Mouse (Mus musculus) thymus, adult 2 months (tissue): Measurements from ENCODE around the gene Flnb. TPM values are rescaled to one million over a fixed set of nuclear protein-coding genes. Genes with fewer than 3 reads are reported as not detected.

ENCODE experiments used
- DNase-seq: peaks from one replicate; pipeline ENCODE4 v3.0.0; 2021
- H3K27ac ChIP-seq: fragments of 200-500 bp; 2 replicates; pipeline ENCODE4 v1.5.1; 2012; ENCODE audit warnings: low read length, control low read depth; ENCODE audit not compliant: control insufficient read depth, insufficient read depth
- H3K27me3 ChIP-seq: fragments of 200-500 bp; 2 replicates; pipeline ENCODE4 v1.6.1; 2012; ENCODE audit warnings: mild to moderate bottlenecking, low read length, moderate library complexity, mixed read lengths; ENCODE audit not compliant: control insufficient read depth, insufficient read depth
- H3K36me3 ChIP-seq: fragments of 200-500 bp; 2 replicates; pipeline ENCODE4 v1.6.1; 2012; ENCODE audit warnings: mild to moderate bottlenecking, low read length, moderate library complexity; ENCODE audit not compliant: control insufficient read depth, insufficient read depth
- H3K4me1 ChIP-seq: fragments of 200-500 bp; replicated peaks from 2 replicates; pipeline ENCODE4 v1.6.1; 2012; ENCODE audit warnings: low read length; ENCODE audit not compliant: control insufficient read depth, insufficient read depth
- H3K4me3 ChIP-seq: fragments of 200-500 bp; 2 replicates; pipeline ENCODE4 v1.5.1; 2012; ENCODE audit warnings: mild to moderate bottlenecking, low read length, control low read depth, moderate library complexity; ENCODE audit not compliant: control insufficient read depth, insufficient read depth
- CTCF ChIP-seq: fragments of 200-500 bp; IDR thresholded peaks from 2 replicates; pipeline ENCODE4 v1.5.1; 2012; ENCODE audit warnings: mild to moderate bottlenecking, control low read depth, low read length, moderate library complexity, borderline replicate concordance; ENCODE audit not compliant: control insufficient read depth, poor library complexity, insufficient read depth; ENCODE audit errors: extremely low read depth
- POLR2A ChIP-seq: fragments of 200-500 bp; IDR thresholded peaks from 2 replicates; pipeline ENCODE4 v1.6.1; 2012; ENCODE audit warnings: mild to moderate bottlenecking, low read length, control low read depth, moderate library complexity; ENCODE audit not compliant: control insufficient read depth, poor library complexity, insufficient read depth; ENCODE audit errors: extremely low read depth
- WGBS: fragments of 180-500 bp; shearing (Covaris S2); methylation state at CpG from one replicate; pipeline ENCODE4 v1.1.7; 2018; 5-methylcytosine and 5-hydroxymethylcytosine counted together
- polyA plus RNA-seq: library from polyadenylated mRNA; depleted of rRNA; stranded (reverse); fragments of >200 nt; gene quantifications from 2 replicates; pipeline ENCODE4 v1.2.3, GENCODE M21; 2012

Flnb gene
- polyA plus RNA-seq, 1 experiment = 26.4 TPM

DNA sequence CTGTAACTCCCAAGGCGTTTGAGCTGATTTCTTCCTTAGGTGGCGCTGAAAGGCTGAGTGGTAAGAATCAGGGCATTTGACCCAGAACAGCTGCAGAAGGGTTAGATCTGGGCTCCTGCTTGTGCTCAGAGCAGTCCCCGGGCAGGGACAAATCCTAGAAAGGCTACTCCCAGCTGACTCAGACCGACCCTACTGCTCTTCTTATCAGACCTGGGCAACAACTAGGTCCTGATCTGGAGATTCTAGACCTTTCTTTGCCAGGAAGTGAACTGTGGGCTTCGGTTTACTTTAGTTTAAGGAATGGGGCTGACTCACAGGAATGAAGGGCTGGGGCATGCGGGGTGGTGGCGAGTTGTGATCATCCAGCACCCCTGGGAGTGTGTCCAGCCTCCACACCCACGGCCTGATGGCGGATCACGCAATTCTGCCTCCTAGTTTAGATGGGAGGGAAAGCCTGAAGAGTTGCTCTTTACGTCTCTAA, 9.2 kb upstream of the Flnb start:
- TF ChIP-seq CTCF (no peak), POLR2A (no peak)
- H3K4me3 ChIP-seq = no peak overlapping the region
- no peaks in the 10 kb centered on the region for H3K36me3 ChIP-seq
- H3K27ac ChIP-seq = no peak overlapping the region
- no peak for DNase-seq
- WGBS = 85% methylated on average over 11 of the region's 11 CpGs
- H3K4me1 ChIP-seq = no peaks in the 10 kb centered on the region
- no peaks in the 10 kb centered on the region for H3K27me3 ChIP-seq

DNA sequence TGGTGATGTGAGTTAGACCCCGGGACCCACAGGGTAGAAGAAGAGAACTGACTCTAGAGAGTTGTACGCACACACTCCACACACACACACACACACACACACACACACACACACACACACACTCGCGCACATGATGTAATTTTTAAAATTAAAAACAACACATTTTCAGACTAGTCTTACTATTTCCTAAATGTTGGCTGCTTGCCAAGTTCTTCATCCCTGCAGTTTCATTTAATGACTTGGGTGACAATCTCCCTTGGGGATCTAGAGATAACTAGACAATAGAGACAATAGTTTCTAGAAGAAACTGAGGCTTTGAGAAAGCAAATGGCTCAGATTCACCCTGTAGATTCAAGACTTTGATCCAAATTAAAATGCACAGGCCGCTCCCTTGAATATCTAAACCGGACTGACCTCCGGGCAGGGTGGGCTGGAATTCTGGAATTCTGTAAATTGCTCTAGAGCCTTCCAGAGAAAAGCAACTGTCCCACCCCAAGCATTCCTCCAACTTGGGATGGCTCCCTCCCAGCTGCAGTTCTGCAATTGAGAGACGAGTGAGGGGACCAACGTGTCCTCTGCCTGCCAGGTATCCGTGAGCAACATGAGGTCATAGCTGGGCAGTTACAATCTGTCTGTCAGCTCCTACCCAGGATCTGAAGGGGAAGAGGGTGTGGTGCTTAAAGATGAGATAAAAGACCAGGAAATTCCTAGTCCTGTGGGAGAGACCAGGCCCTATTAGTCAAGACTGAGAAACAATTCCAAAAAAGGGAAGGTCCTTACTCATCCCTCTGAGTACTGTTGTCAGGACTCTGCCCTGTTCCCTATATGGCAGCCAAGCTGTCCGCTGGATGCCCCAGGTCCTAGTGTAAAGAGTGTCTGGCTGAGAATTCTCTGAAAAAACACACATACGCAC, 8.5 kb upstream of the Flnb start:
- no peak for TF ChIP-seq CTCF
- Histone ChIP-seq H3K4me3 (no peak overlapping the region), H3K4me1 (no peaks in the 10 kb centered on the region), H3K36me3 (no peaks in the 10 kb centered on the region), H3K27ac (no peak overlapping the region), H3K27me3 (no peaks in the 10 kb centered on the region)
- no peak for DNase-seq
- WGBS = 96% methylated on average over 12 of the region's 12 CpGs

DNA sequence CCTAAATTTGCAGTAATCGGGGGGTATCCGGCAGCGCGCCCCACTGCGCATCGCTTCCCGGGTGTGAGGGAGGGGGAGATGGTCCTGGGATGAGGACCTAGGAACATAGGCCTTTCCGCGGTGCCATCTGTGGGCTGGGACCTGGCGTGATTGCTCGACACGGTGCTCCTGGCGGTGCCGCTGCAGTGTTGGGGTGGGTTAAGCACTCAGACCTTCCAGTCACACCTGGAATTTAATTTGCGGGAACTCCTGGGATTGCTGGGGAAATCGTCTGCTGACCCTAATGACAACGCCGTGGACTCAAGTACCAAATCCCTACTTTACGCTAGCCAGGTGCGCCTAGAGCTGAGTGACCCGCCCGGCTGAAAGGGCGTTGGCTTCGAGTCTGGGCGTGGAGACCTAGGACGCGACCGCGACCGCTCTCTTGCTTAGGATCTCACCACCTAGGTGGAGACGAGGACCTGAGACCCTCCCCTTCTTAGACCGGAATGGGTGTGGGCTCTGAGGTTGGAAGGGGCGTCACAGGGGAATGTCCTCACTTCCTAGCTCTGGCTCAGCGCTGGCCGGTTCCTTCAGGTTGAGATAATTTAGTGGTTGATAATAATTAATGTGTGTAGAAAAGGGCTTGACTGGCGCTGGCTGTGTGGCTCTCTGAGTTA, 835 bp downstream of the Flnb start:
- WGBS = 2% methylated on average over 36 of the region's 36 CpGs
- no peak for TF ChIP-seq POLR2A
- no peak for TF ChIP-seq CTCF
- Histone ChIP-seq H3K27ac (no peak overlapping the region), H3K27me3 (peaks cover 5% of the 10 kb centered on the region; the same call in 1 of the 2 replicates), H3K4me3 (peak overlapping the region; percentile 70), H3K36me3 (no peaks in the 10 kb centered on the region), H3K4me1 (peaks cover 14% of the 10 kb centered on the region)
- peak; percentile 14 for DNase-seq

DNA sequence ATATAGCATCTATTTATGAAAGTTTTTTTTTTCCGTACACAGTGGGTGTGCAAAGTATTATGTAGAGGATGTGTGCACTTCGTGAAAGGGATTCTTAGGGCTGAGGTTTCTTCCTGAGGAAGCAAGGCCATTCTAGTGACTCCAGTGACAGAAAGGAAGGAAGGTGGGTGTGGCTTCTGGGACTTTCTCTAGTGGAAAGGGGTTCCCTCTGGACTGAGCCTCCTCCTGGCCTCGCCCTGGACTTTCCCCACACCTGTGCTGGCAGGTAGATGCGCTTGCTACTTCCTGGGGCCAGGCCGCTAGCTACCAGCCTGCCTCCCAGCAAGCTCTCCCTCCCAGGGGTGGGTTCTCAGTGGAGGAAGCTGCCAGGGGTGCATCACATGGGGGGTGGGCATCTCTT, 1.7 kb downstream of the Flnb start:
- TF ChIP-seq CTCF = no peak
- TF ChIP-seq POLR2A = no peak
- DNase-seq = no peak
- peaks cover 5% of the 10 kb centered on the region; the same call in 1 of the 2 replicates for H3K27me3 ChIP-seq
- H3K36me3 ChIP-seq = no peaks in the 10 kb centered on the region
- H3K27ac ChIP-seq = no peak overlapping the region
- H3K4me3 ChIP-seq = no peak overlapping the region
- peaks cover 14% of the 10 kb centered on the region for H3K4me1 ChIP-seq
- WGBS = 61% methylated on average over 5 of the region's 5 CpGs

DNA sequence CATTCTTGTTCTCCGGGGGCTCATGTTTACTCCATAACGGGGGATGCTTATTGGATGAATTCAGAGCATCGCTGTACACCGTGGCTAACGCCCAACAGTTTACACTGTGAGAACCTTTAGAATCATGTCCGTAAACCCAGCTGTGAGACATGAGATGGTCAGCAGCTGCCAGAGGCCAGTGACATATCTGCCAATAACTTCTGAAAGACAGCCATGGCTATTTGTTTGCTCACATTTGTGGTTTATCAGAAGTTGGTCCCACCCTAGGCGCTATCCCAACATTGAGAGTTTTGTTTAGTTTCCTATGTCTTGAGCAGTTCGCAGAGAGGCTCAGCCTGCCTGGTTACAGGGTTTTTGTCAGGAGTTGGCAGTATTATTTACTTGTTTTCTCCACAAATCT, 3.6 kb downstream of the Flnb start:
- Histone ChIP-seq H3K27me3 (peaks cover 5% of the 10 kb centered on the region; the same call in 1 of the 2 replicates), H3K36me3 (no peaks in the 10 kb centered on the region), H3K4me1 (peaks cover 14% of the 10 kb centered on the region), H3K27ac (no peak overlapping the region), H3K4me3 (no peak overlapping the region)
- WGBS = 94% methylated on average over 8 of the region's 8 CpGs
- TF ChIP-seq CTCF (no peak), POLR2A (no peak)
- no peak for DNase-seq

DNA sequence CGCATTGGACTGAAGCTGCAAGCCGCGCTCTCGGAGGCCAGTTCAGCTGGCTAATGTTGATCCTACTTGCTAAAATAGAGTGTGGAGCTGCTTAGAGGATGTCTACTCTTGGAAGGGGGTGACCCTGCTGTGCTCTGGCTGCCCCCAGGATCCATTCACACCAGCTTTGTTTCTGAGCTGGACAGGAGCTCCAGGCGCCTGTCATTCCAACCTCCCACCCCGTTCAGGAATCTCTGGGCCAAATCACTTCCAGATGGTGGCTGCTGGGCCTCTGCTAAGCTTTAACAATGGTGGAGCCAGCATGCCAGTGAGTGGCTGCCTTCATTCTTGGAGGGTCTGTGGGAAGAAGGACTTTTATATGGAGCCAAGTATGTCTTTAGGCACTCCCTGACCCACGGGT, 4.9 kb downstream of the Flnb start:
- Histone ChIP-seq H3K4me1 (peaks cover 14% of the 10 kb centered on the region), H3K4me3 (no peak overlapping the region), H3K27ac (no peak overlapping the region), H3K36me3 (no peaks in the 10 kb centered on the region), H3K27me3 (peaks cover 5% of the 10 kb centered on the region; the same call in 1 of the 2 replicates)
- TF ChIP-seq CTCF = no peak
- no peak for TF ChIP-seq POLR2A
- DNase-seq = no peak
- 92% methylated on average over 7 of the region's 7 CpGs for WGBS
